Mouse (Mus musculus): ENCODE measurements around the gene Svs1.

Gene Svs1

GRCm38 (mm10) chr6:49009665-49010064 lies 23.0 kb downstream of the Svs1 start:
- peak; percentile 71 for DNase-seq (ENCODE audit: low read depth, low spot score)

GRCm38 (mm10) chr6:49011191-49011590 lies 24.5 kb downstream of the Svs1 start:
- DNase-seq (ENCODE audit: low read depth, low spot score): no peak

GRCm38 (mm10) chr6:49013023-49013422 lies 26.4 kb downstream of the Svs1 start:
- DNase-seq (ENCODE audit: low read depth, low spot score): no peak

GRCm38 (mm10) chr6:49013458-49013857 lies 26.8 kb downstream of the Svs1 start:
- no peak for DNase-seq (ENCODE audit: low read depth, low spot score)

GRCm38 (mm10) chr6:49017150-49017549 lies 30.5 kb downstream of the Svs1 start:
- DNase-seq (ENCODE audit: low read depth, low spot score): no peak

- DNase-seq (ENCODE audit: low read depth, low spot score): peak; percentile 49
Measured at GRCm38 (mm10) chr6:49019341-49019740, 32.7 kb downstream of the Svs1 start.

- no peak for DNase-seq (ENCODE audit: low read depth, low spot score)
Measured at GRCm38 (mm10) chr6:49021141-49022012, 34.7 kb downstream of the Svs1 start.

GRCm38 (mm10) chr6:49022384-49022783 lies 35.7 kb downstream of the Svs1 start:
- peak; percentile 58 for DNase-seq (ENCODE audit: low read depth, low spot score)

GRCm38 (mm10) chr6:49023315-49023714 lies 36.7 kb downstream of the Svs1 start:
- peak; percentile 25 for DNase-seq (ENCODE audit: low read depth, low spot score)

- DNase-seq (ENCODE audit: low read depth, low spot score): no peak
Measured at GRCm38 (mm10) chr6:49025290-49025689, 38.6 kb downstream of the Svs1 start.

- DNase-seq (ENCODE audit: low read depth, low spot score): no peak
Measured at GRCm38 (mm10) chr6:49026496-49026895, 39.8 kb downstream of the Svs1 start.

GRCm38 (mm10) chr6:49028019-49028418 lies 41.4 kb downstream of the Svs1 start:
- DNase-seq (ENCODE audit: low read depth, low spot score): no peak

GRCm38 (mm10) chr6:49028708-49029107 lies 42.0 kb downstream of the Svs1 start:
- no peak for DNase-seq (ENCODE audit: low read depth, low spot score)

- no peak for DNase-seq (ENCODE audit: low read depth, low spot score)
Measured at GRCm38 (mm10) chr6:49031230-49031629, 44.6 kb downstream of the Svs1 start.

GRCm38 (mm10) chr6:49032783-49033182 lies 46.1 kb downstream of the Svs1 start:
- DNase-seq (ENCODE audit: low read depth, low spot score): no peak

- DNase-seq (ENCODE audit: low read depth, low spot score): peak; percentile 45
Measured at GRCm38 (mm10) chr6:49036275-49037267, 49.9 kb downstream of the Svs1 start, which contains the start of gene Gpnmb. Gene Gpnmb, plus strand, starts transcription at chr6:49036546.

- DNase-seq (ENCODE audit: low read depth, low spot score): no peak
Measured at GRCm38 (mm10) chr6:49037268-49037662, 50.6 kb downstream of the Svs1 start.

- peak; percentile 70 for DNase-seq (ENCODE audit: low read depth, low spot score)
Measured at GRCm38 (mm10) chr6:49039470-49040180, 53.0 kb downstream of the Svs1 start.

Data from ES-CJ7 (cell line).